Mouse (Mus musculus) CD8-positive naive resting alpha-beta T cell, adult 2 months (primary cell): ENCODE results near the gene Metap1.

Experiments
- DNase-seq, 2 experiments: peaks; one replicate each; pipeline ENCODE4 v3.0.0; 2022; ENCODE audit warnings: low read depth in 2 of 2, low spot score in 2 of 2

Metap1 gene

GRCm38 (mm10) chr3:138489327-138490033, at the start of gene Metap1:
TSS of gene Metap1 (minus strand) at chr3:138489515.
- peak; percentile 97 to 98 for DNase-seq

GRCm38 (mm10) chr3:138536031-138536430, 46.7 kb upstream of the Metap1 start:
- no peak for DNase-seq

DNA sequence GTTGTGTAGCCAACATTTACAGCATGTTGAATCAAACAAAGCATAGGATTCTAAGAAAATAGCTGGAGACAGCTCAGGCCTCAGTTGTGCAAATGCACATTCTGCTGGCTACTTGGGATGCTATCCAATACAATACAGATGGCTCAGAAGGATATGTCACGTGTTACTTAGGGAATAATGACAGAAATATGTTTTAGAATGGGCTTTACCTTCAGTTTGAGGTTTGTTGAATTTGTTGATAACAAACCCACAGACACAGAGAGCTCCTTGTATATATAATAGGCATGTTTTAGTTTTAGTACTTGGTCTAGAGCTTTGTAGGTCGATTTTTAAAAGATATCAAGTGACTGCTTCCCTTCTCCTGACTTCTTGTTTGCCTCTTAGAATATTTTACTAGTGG, 43.4 kb upstream of the Metap1 start:
- no peak for DNase-seq

DNA sequence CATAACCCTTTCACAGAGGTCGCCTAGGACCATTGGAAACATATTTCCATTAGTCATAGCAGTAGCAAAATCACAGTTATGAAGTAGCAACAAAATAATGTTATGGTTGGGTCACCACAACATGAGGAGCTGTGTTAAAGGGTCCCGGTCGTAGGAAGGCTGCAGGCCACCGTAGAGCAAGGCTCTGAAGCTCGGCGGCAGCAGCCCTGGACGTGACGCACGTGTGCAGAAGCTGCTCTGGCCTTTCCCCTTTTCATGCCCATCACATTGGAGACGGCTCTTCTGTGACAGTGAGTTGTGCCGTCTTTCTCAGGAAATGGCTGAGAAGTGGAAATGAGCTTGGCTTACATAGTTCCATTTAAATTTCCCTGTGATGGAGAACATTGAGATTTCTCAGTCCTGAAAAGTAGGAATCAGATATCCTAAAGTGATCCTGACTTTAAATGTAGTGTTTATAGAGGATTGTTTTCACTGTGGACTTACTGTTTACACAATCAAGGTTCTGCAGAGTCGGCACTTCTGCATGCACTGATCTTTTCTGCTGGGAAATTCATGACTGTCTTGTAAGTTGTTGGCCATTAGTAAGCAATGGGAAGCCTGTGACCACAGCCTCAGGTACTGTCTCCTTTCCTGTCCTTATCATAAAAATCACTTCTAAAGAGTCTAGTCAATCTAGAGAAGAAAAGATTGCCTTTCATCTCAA, 42.3 kb upstream of the Metap1 start:
- no peak for DNase-seq

- no peak for DNase-seq
Observed at GRCm38 (mm10) chr3:138530578-138531478, 41.5 kb upstream of the Metap1 start.

DNA sequence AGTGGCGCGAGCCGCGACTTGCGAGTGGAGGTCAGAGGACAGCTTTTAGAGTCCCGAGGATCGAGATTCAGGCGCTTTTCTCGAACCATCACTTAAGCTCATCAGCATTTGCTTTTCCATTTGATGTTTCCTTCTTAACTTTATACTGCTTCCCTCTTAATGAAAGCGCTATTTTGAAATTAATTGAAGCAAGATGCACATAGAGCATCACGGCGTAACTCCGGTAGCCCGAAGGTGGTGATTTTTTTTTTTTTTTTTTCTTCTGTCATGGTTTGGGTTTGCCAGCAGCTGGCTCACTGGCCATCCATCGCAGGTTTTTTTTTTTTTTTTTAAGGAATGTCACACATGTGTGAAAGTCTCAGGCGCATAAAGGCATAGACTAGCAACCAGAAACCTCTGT, 39.0 kb upstream of the Metap1 start:
- no peak for DNase-seq

GRCm38 (mm10) chr3:138527667-138528231, 38.4 kb upstream of the Metap1 start:
- peak; percentile 19 to 36 for DNase-seq

DNA sequence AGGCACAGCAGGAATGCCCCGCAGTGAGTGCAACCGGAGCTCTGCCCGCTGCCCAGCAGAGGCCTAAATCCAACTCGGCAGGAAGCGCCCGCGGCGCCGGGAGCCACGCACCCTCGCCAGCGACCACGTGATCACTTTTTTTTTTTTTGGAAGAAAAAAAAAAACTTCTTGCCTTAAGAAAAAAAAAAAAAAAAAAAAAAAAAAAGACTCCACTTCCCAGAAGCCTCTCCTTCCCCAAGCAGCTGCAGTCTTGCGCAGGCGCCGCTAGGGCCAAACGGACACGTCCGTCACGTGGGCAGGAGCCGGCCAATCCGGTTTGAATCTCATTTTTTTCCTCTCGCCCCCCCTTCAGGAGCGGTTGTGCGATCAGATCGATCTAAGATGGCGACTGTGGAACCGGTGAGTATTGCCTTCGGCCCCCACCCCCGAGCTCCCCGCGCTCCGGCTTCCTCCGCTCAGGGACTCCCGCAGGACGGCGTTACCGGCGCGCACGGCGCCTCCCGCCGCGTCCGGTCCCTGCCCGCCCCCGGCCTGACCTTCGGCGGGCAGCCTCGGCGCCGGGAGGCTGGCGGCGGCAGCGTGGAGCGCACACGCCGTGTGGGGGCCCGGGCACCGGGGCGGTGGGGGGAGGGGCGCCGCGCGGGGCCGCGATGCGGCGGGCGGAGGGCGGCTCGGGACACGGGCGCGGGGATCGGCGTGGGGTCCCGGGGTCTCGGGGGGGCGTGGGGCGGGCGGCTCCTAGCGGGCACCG, 37.8 kb upstream of the Metap1 start:
- peak; percentile 94 to 96 for DNase-seq

- DNase-seq, result peak in 1 of 2 experiments; percentile 2
Observed at GRCm38 (mm10) chr3:138526073-138526915, 37.0 kb upstream of the Metap1 start, which contains the start of gene Eif4e. TSS of gene Eif4e (plus strand) at chr3:138526179.

GRCm38 (mm10) chr3:138525494-138525893, 36.2 kb upstream of the Metap1 start:
- DNase-seq, result no peak

- DNase-seq, result no peak
Observed at GRCm38 (mm10) chr3:138523956-138524355, 34.6 kb upstream of the Metap1 start.

DNA sequence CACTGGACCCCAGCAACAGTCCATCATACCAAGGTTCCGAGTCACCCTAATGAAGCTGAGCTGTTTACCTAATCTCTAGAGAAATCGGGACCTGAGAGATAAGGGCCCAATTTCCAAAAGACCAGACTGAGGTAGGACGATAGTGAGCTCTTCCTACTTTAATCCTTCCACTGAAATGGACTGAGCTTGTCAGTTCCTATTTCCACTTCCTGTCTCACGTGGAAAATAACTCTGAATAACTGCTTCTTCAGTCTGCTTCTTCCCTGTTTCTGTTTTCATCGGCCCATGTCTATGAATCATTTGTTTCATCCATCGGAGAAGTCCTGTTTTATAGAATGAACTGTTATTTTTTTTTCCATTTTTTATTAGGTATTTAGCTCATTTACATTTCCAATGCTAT, 29.9 kb upstream of the Metap1 start:
- no peak for DNase-seq

GRCm38 (mm10) chr3:138517881-138518280, 28.6 kb upstream of the Metap1 start:
- peak in 1 of 2 experiments; percentile 29 for DNase-seq

- no peak for DNase-seq
Observed at GRCm38 (mm10) chr3:138515656-138516370, 26.5 kb upstream of the Metap1 start.

GRCm38 (mm10) chr3:138514749-138515148, 25.4 kb upstream of the Metap1 start:
- DNase-seq, result no peak

DNA sequence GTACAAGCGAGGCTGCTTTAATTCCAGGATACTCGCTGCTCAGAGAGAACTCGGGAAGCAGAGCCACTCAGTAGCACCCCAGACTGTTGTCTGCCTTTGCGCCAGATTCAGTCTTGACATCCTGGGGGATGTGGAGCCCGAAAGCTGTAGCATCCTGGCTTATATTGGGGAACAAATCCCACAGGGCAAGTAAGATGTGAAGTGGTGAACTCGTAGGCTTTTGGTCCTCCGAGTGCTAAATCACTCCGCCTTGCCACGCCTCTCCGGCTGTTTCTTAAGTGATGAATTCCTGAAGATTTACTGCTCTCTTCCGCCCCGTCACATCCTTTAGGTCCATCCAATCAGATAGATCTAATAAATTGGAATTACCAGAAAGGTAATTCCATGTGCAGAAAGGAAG, 23.9 kb upstream of the Metap1 start:
- DNase-seq, result no peak

- DNase-seq, result no peak
Observed at GRCm38 (mm10) chr3:138510471-138510870, 21.2 kb upstream of the Metap1 start.

- DNase-seq, result no peak
Observed at GRCm38 (mm10) chr3:138509581-138509980, 20.3 kb upstream of the Metap1 start.

DNA sequence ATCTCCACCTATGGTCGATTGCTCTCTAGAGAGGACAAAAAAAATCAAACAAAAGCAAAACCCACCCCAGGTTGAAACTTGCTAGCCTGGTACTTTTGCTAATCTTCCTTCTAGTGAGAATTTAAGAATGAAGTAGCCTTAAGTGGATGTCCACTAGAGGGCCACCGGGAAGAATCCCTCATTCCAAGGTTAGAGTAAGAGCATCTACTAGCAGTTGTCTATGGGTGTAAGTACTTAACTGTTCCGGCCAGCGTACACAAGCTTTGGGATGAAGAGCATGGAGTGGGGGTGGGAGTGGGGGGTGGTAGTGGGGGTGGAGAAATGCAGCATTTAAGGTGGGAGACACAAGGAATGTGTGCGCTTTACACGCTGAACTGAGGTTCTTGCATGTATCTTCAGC, 17.4 kb upstream of the Metap1 start:
- no peak for DNase-seq
